Mouse (Mus musculus) heart, adult 2 months (tissue): ENCODE data around the gene Kcnj4. TPM values are rescaled to one million over a fixed set of nuclear protein-coding genes. Genes with fewer than 3 reads are reported as not detected.

ENCODE experiments used
- DNase-seq, 2 experiments: peaks; one replicate each; pipeline ENCODE4 v3.0.0; 2021
- H3K27ac ChIP-seq: fragments of 200-600 bp; 2 replicates; pipeline ENCODE4 v1.8.1; 2022
- H3K27me3 ChIP-seq: fragments of 200-500 bp; 2 replicates; pipeline ENCODE4 v1.6.1; 2012; ENCODE audit warnings: mild to moderate bottlenecking, low read length, inconsistent platforms, mixed read lengths; ENCODE audit not compliant: control insufficient read depth, insufficient read depth
- H3K36me3 ChIP-seq: fragments of 200-500 bp; 2 replicates; pipeline ENCODE4 v1.6.1; 2012; ENCODE audit warnings: low read length, inconsistent platforms; ENCODE audit not compliant: control insufficient read depth, insufficient read depth
- H3K4me1 ChIP-seq: fragments of 200-500 bp; 2 replicates; pipeline ENCODE4 v1.6.1; 2011; ENCODE audit warnings: low read length; ENCODE audit not compliant: control insufficient read depth, insufficient read depth
- H3K4me3 ChIP-seq: fragments of 200-600 bp; 2 replicates; pipeline ENCODE4 v1.8.1; 2022
- H3K79me2 ChIP-seq: fragments of 200-500 bp; replicated peaks from 2 replicates; pipeline ENCODE4 v1.6.1; 2012; ENCODE audit warnings: mild to moderate bottlenecking, inconsistent platforms, low read length, moderate library complexity, mixed read lengths; ENCODE audit not compliant: control insufficient read depth, insufficient read depth
- H3K9ac ChIP-seq: fragments of 200-500 bp; 2 replicates; pipeline ENCODE4 v1.6.1; 2012; ENCODE audit warnings: low read depth, mild to moderate bottlenecking, control low read depth, inconsistent platforms, low read length, mixed read lengths
- CTCF ChIP-seq: fragments of 200-600 bp; IDR thresholded peaks from 2 replicates; pipeline ENCODE4 v1.8.1; 2022; ENCODE audit warnings: antibody characterized with exemption, mild to moderate bottlenecking, moderate library complexity
- EP300 ChIP-seq: fragments of 200-500 bp; IDR thresholded peaks from 2 replicates; pipeline ENCODE4 v1.6.1; 2011; ENCODE audit warnings: low read depth, low read length, control low read depth; ENCODE audit not compliant: insufficient read depth
- POLR2A ChIP-seq: fragments of 200-500 bp; IDR thresholded peaks from 2 replicates; pipeline ENCODE4 v1.6.1; 2011; ENCODE audit warnings: mild to moderate bottlenecking, low read depth, low read length, control low read depth; ENCODE audit not compliant: insufficient read depth
- WGBS: fragments of 180-500 bp; shearing (Covaris S2); methylation state at CpG from one replicate; pipeline ENCODE4 v1.1.7; 2018; 5-methylcytosine and 5-hydroxymethylcytosine counted together
- intact Hi-C: fragments of 180-260 bp; cut with DNase I; formaldehyde crosslinking; loops from one replicate; pipeline ENCODE4 v1.15.1; 2025
- polyA plus RNA-seq: library from polyadenylated mRNA; depleted of rRNA; stranded (reverse); fragments of >200 nt; gene quantifications from 2 replicates; pipeline ENCODE4 v1.2.3, GENCODE M21; 2012
- total RNA-seq, 2 experiments: library from RNA; stranded (reverse); gene quantifications; 2 replicates each; pipeline ENCODE4 v1.2.3; 2021

Gene Kcnj4
- total and polyA plus RNA-seq, 3 experiments, result 0.21 to 1.1 (median 0.50) TPM

- Histone ChIP-seq H3K4me1 (peaks cover 23% of the 10 kb centered on the region), H3K9ac (no peak overlapping the region), H3K4me3 (no peak overlapping the region), H3K36me3 (peaks cover 6% of the 10 kb centered on the region), H3K27me3 (no peaks in the 10 kb centered on the region), H3K27ac (peak overlapping the region; percentile 97; the same call in 1 of the 2 replicates), H3K79me2 (no peaks in the 10 kb centered on the region)
- 87% methylated on average over 9 of the region's 9 CpGs for WGBS
- intact Hi-C loops, result loop anchor here (1.0 kb wide), 1 partner anchor 40 kb away; the partner anchor contains the start of gene Tmem184b
- DNase-seq, result no peak
- TF ChIP-seq CTCF (no peak), EP300 (no peak), POLR2A (no peak)
Observed at GRCm38 (mm10) chr15:79442961-79443518, 62.0 kb downstream of the Kcnj4 start.

- peak overlapping the region; percentile 97 for H3K27ac ChIP-seq
- H3K27me3 ChIP-seq, result no peaks in the 10 kb centered on the region
- TF ChIP-seq EP300, result no peak
- TF ChIP-seq POLR2A, result no peak
- TF ChIP-seq CTCF, result no peak
- H3K79me2 ChIP-seq, result no peaks in the 10 kb centered on the region
- peaks cover 14% of the 10 kb centered on the region for H3K36me3 ChIP-seq
- 9% methylated on average over 6 of the region's 6 CpGs for WGBS
- DNase-seq, result no peak
- intact Hi-C loops, result loop anchor here (1.0 kb wide), 1 partner anchor 39 kb away; the partner anchor contains the start of gene Tmem184b
- H3K9ac ChIP-seq, result peak overlapping the region; percentile 79
- H3K4me3 ChIP-seq, result peak overlapping the region; percentile 65
- peaks cover 31% of the 10 kb centered on the region for H3K4me1 ChIP-seq
Observed at GRCm38 (mm10) chr15:79442257-79442611, 62.8 kb downstream of the Kcnj4 start.

- intact Hi-C loops, result loop anchor here (1.0 kb wide), 1 partner anchor 38 kb away; the partner anchor contains the start of gene Tmem184b
- H3K27ac ChIP-seq, result peak overlapping the region; percentile 97
Observed at GRCm38 (mm10) chr15:79441331-79442256, 63.4 kb downstream of the Kcnj4 start.

GRCm38 (mm10) chr15:79440651-79441330 lies 64.2 kb downstream of the Kcnj4 start:
- H3K27ac ChIP-seq, result peak overlapping the region; percentile 97
- no peak for DNase-seq
- H3K36me3 ChIP-seq, result peaks cover 24% of the 10 kb centered on the region
- H3K4me3 ChIP-seq, result peak overlapping the region; percentile 73
- 0 out of 2 replicates have a peak, but pooled peaks cover 2% of the 10 kb centered on the region for H3K79me2 ChIP-seq
- intact Hi-C loops, result no loop called here
- no peak for TF ChIP-seq CTCF
- TF ChIP-seq POLR2A, result no peak
- TF ChIP-seq EP300, result no peak
- WGBS, result 6% methylated on average over 11 of the region's 11 CpGs
- H3K9ac ChIP-seq, result peak overlapping the region; percentile 98
- H3K4me1 ChIP-seq, result peaks cover 43% of the 10 kb centered on the region
- H3K27me3 ChIP-seq, result no peaks in the 10 kb centered on the region

More at GRCm38 (mm10) chr15:79441331-79442256, 63.4 kb downstream of the Kcnj4 start:
- H3K36me3 ChIP-seq, result peaks cover 19% of the 10 kb centered on the region
- WGBS, result 2% methylated on average over 88 of the region's 107 CpGs
- H3K27me3 ChIP-seq, result no peaks in the 10 kb centered on the region
- peaks cover 37% of the 10 kb centered on the region for H3K4me1 ChIP-seq
- H3K4me3 ChIP-seq, result peak overlapping the region; percentile 73
- DNase-seq, result peak; percentile 91
- TF ChIP-seq POLR2A (0 out of 2 replicates have a peak, but pooled peaks have one; percentile 19), EP300 (0 out of 2 replicates have a peak, but pooled peaks have one; percentile 23), CTCF (no peak)
- H3K79me2 ChIP-seq, result no peaks in the 10 kb centered on the region
- peak overlapping the region; percentile 98 for H3K9ac ChIP-seq

GRCm38 (mm10) chr15:79440223-79440622 lies 64.8 kb downstream of the Kcnj4 start:
- H3K27ac ChIP-seq, result peak overlapping the region; percentile 97
- no peaks in the 10 kb centered on the region for H3K27me3 ChIP-seq
- peak; percentile 78 for DNase-seq
- H3K9ac ChIP-seq, result peak overlapping the region; percentile 63
- H3K36me3 ChIP-seq, result peaks cover 27% of the 10 kb centered on the region
- H3K79me2 ChIP-seq, result 0 out of 2 replicates have a peak, but pooled peaks cover 2% of the 10 kb centered on the region
- intact Hi-C loops, result no loop called here
- 7% methylated on average over 4 of the region's 4 CpGs for WGBS
- H3K4me3 ChIP-seq, result peak overlapping the region; percentile 73
- H3K4me1 ChIP-seq, result peaks cover 48% of the 10 kb centered on the region
- no peak for TF ChIP-seq POLR2A
- TF ChIP-seq EP300, result 0 out of 2 replicates have a peak, but pooled peaks have one; percentile 48
